Mouse (Mus musculus) brain, embryonic 18.5 days (tissue): Measurements from ENCODE around the gene Calm5.
"Not testable (repeated sequence)": the region's sequence is repeated elsewhere in the genome, so short reads cannot be mapped to it uniquely, and the experiment has no call there.

Experiments
- DNase-seq: peaks from one replicate; pipeline ENCODE4 v3.0.0-alpha.2; 2012; ENCODE audit warnings: low read depth, low spot score

Calm5 gene

GRCm38 (mm10) chr13:3865648-3866354 lies 11.8 kb downstream of the Calm5 start:
- no peak for DNase-seq

- DNase-seq = no peak
Observed at GRCm38 (mm10) chr13:3866355-3867052, 12.5 kb downstream of the Calm5 start.

- DNase-seq = no peak
Observed at GRCm38 (mm10) chr13:3867158-3867557, 13.2 kb downstream of the Calm5 start.

- DNase-seq = no peak
Observed at GRCm38 (mm10) chr13:3869901-3870300, 15.9 kb downstream of the Calm5 start.

GRCm38 (mm10) chr13:3872832-3873231 lies 18.9 kb downstream of the Calm5 start:
- no peak for DNase-seq

- DNase-seq = no peak
Observed at GRCm38 (mm10) chr13:3876448-3876847, 22.5 kb downstream of the Calm5 start.

- no peak for DNase-seq
Observed at GRCm38 (mm10) chr13:3877185-3877584, 23.2 kb downstream of the Calm5 start.

- no peak for DNase-seq
Observed at GRCm38 (mm10) chr13:3877679-3878220, 23.8 kb downstream of the Calm5 start.

GRCm38 (mm10) chr13:3886663-3887062 lies 32.7 kb downstream of the Calm5 start:
- no peak for DNase-seq

- DNase-seq = no peak
Observed at GRCm38 (mm10) chr13:3889111-3889510, 35.1 kb downstream of the Calm5 start.

GRCm38 (mm10) chr13:3890061-3890460 lies 36.1 kb downstream of the Calm5 start:
- no peak for DNase-seq

GRCm38 (mm10) chr13:3891479-3892087 lies 37.6 kb downstream of the Calm5 start:
- DNase-seq = no peak

- no peak for DNase-seq
Observed at GRCm38 (mm10) chr13:3892601-3893000, 38.6 kb downstream of the Calm5 start.

GRCm38 (mm10) chr13:3893126-3893734 lies 39.3 kb downstream of the Calm5 start:
- peak; percentile 50 for DNase-seq

GRCm38 (mm10) chr13:3894549-3894948 lies 40.6 kb downstream of the Calm5 start:
- no peak for DNase-seq

GRCm38 (mm10) chr13:3895397-3895980 lies 41.5 kb downstream of the Calm5 start:
- DNase-seq = no peak

GRCm38 (mm10) chr13:3896032-3896431 lies 42.1 kb downstream of the Calm5 start:
- no peak for DNase-seq

GRCm38 (mm10) chr13:3896913-3897312 lies 42.9 kb downstream of the Calm5 start:
- DNase-seq = no peak

- DNase-seq = not testable (repeated sequence)
Observed at GRCm38 (mm10) chr13:3898202-3898601, 44.2 kb downstream of the Calm5 start.

GRCm38 (mm10) chr13:3899301-3899700 lies 45.3 kb downstream of the Calm5 start:
- DNase-seq = no peak
